Mouse (Mus musculus): Measurements from ENCODE around the gene Slc8a2.

DNA sequence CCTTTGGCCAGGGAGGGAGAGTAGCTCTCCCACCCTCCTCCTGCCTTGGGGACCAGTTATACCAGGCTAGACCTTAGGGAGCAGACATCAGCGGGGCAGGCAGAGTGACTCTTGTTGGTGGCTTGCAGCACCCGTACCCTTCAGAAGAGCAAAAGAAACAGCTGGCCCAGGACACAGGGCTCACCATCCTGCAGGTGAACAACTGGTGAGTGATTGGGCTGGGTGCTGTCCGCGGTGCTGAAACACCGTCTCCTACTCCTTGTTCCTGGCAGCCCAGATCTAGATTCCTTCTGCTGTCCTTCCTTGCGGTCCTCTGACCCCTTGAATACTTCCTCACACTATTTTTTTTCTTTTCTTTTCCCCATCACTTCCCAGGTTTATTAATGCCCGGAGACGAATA lies 54.0 kb downstream of the Slc8a2 start:
- TF ChIP-seq CTCF (IDR thresholded peaks at IDR 0.05; ENCODE audit: low read depth, low read length), result no peak
- TF ChIP-seq POLR2A (IDR thresholded peaks at IDR 0.05; ENCODE audit: extremely low read depth, insufficient read depth, low read length), result no peak
